Mouse (Mus musculus) heart, adult 9 months (tissue): ENCODE results near the gene Mpst.

Source experiments
- DNase-seq, 2 experiments: peaks; one replicate each; pipeline ENCODE4 v3.0.0; 2022; ENCODE audit warnings: low spot score in 2 of 2

The Mpst gene

DNA sequence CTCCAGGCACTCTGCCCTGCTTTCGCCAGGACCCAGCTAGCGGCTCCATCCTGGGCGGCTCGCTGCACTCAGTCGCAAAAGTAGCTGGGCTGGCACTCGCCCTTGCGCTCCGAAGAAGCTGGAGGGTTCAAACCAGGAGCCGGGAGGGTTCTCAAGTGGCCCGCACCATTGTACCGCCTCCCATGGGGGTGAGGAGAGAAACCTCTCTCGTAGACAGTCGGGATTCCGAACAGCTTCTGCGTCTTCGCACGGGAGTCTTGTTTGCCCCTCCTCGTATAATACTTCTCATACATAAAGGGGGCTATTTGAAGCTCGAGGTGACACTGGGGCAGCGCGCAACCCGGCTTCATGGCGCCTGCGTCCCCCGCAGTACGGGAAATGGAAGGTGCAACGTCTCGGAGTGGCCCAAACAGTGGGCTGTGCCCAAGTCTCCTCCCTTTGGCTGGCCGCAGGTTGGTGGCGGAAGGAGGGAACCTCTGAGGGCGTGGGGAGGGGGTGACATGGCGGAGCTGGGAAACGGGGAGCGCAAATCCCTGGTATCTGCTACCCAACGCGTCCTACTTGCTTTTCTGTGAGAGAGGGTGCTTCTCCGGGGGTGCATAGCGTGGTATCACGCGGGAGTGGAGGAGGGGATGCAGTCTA, at the start of gene Mpst:
Gene Mpst (plus strand): TSS at position 124 of the 642 bp plus-strand sequence.
- peak; percentile 91 to 93 for DNase-seq

DNA sequence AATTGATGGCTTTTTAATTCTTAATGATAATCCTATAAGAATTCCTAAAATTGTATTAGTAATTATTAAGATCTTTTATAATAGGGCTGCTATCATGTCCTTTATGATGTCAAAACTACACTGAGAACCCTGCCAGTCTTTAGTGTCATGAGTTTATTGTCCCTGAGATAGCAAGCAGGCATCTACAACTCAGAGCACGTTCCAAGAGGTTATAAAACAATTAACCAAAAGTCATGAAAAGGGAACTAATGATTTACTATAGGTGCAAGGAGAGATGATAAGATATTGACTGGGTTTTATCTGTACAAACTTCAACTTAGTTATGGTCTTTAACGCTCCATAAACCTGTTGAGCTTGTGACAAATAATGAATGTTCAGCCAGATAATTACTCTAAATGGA, 40.3 kb upstream of the Mpst start:
- DNase-seq = no peak

- no peak for DNase-seq
Measured at GRCm38 (mm10) chr15:78366875-78367274, 39.3 kb upstream of the Mpst start.

DNA sequence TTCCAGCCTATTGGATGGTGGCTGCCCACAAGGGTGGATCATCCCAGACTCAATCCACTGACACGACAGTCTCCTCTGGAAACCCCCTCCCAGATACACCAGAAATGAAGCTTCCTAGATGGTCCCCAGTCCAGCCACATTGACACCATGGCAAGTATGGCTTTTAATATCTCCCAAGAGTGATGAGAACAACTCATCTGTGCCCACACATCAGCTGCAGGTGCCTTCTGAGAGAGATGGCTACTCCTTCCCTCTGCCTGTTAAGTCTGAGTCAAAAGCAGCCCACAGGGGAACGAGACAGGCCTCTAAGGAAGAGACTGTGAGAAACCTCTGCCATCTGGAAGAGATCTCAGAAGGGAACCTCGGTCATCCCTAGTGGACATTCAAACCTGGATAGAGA, 38.4 kb upstream of the Mpst start:
- no peak for DNase-seq

- peak; percentile 18 to 23 for DNase-seq
Measured at GRCm38 (mm10) chr15:78368926-78369346, 37.3 kb upstream of the Mpst start.

GRCm38 (mm10) chr15:78369641-78370040, 36.6 kb upstream of the Mpst start:
- DNase-seq = no peak

DNA sequence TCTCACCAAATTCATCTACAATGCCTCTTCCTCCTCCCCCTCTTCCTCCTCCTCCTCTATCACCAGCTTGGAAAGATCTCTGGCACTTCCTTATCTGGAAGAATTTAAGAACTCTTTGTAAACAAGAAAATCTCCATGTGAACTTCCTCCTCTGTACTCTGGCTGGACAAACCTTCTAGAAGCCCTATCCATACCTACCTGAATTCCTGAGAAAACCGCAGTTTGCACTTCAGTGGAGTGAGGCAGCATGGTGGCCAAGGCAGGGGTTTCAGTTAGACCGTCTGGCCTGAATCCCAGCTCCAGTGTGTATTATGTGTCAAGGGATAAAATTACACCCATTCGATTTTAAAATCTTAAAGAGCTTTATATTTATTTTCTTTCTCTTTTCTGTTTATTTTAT, 33.4 kb upstream of the Mpst start:
- DNase-seq = no peak

- DNase-seq = no peak
Measured at GRCm38 (mm10) chr15:78374204-78374603, 32.0 kb upstream of the Mpst start.

- DNase-seq = no peak
Measured at GRCm38 (mm10) chr15:78377859-78378258, 28.4 kb upstream of the Mpst start.

- DNase-seq = no peak
Measured at GRCm38 (mm10) chr15:78378556-78378955, 27.7 kb upstream of the Mpst start.

- DNase-seq = no peak
Measured at GRCm38 (mm10) chr15:78380208-78380607, 26.0 kb upstream of the Mpst start.

GRCm38 (mm10) chr15:78380741-78381140, 25.5 kb upstream of the Mpst start:
- DNase-seq = no peak

- no peak for DNase-seq
Measured at GRCm38 (mm10) chr15:78382115-78382514, 24.1 kb upstream of the Mpst start.

GRCm38 (mm10) chr15:78383450-78384219, 22.6 kb upstream of the Mpst start:
- peak; percentile 34 to 37 for DNase-seq

- DNase-seq = no peak
Measured at GRCm38 (mm10) chr15:78384220-78385116, 21.7 kb upstream of the Mpst start.

DNA sequence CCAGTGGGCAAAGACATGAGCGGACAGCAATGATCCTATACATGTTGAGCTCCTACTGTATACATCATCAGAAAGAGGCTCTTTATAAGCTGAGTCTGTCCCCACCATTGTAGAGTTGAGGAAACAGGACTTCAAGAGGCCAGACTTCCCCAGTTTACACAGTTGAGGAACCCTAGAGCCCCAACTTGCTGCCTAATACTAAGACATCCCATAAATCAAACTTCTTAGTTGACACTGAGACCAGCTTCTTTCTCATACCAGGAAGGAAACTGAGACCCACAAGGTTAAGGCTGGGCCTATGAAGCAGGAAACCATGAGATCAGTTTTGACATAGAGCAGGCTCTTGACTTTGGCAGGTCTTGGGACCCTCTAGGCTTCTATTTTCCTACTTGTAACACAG, 20.7 kb upstream of the Mpst start:
- no peak for DNase-seq

- DNase-seq = no peak
Measured at GRCm38 (mm10) chr15:78390855-78391254, 15.4 kb upstream of the Mpst start.

DNA sequence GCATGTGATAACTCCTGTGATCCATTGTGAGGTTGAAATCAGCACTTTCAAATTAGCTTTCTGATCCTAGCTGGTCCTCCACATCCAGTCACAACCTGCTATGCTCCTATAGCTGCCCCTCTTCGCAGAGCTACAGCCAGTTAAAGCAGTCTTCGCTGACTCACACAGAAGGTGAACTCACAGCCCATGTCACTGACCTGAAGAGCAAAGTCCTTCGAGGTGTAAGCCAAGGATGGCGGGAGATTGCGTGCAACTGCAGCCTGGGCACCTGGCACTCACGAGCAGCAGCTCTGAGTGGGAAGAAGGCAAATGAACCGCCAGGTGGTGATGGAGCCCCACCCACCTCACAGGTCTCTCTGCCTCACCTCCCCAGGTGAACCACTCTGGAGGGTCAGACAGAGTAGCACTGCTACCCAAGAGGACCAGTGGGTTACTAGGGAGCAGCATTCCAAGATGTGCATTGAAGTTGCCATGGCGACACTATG, 10.7 kb upstream of the Mpst start, which contains the start of gene Tex33:
Gene Tex33 (minus strand): TSS at position 435 of the 485 bp plus-strand sequence.
- DNase-seq = no peak

DNA sequence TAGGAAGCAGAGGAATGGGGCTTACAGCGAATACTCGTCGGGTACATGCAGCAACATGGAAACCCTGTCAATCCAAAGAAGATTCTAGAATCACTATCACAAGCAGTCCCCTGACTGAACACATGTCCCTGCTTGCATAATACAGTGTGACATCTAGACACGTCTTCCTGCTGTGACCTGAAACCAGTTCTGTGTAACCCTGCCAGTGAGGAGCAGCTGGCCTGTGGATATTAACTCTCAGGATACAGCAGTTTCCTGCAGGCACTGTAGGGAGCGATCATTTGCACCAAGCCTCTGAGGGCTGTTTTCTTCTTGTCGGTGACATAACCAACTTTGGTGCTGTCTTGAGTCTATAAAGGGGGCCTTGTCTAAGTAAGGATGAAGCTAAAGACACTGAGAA, 4.9 kb upstream of the Mpst start:
- DNase-seq = peak in 1 of 2 experiments; percentile 50

DNA sequence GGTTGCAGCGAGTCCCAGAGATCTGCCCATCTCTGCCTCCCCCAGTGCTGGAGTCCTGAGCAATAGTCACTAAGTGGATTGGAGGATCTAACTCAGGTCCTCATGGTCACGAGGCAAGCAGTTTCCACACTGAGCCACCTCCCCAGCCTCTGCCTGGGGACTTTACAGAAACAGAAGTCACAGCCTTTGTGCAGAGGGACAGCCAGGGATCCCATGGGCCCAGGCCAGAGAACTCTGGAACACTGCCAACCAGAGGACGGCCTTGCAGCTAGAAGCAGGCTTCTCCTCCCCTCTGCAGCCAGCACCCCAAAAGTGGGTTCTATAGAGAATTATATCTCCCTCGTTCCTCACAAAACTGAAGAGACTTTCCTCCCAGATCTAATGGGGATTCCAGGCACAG, 4.3 kb upstream of the Mpst start:
- DNase-seq = peak; percentile 81 to 83

- peak in 1 of 2 experiments; percentile 21 for DNase-seq
Measured at GRCm38 (mm10) chr15:78402423-78402822, 3.8 kb upstream of the Mpst start.

GRCm38 (mm10) chr15:78403301-78403741, 2.9 kb upstream of the Mpst start:
- DNase-seq = no peak
